Mouse (Mus musculus): Measurements from ENCODE around the gene Ampd2. TPM values are rescaled to one million over a fixed set of nuclear protein-coding genes. Genes with fewer than 3 reads are reported as not detected.

Ampd2 gene
- polyA plus RNA-seq, 2 experiments = 34.3 to 49.6 TPM

GRCm38 (mm10) chr3:108033156-108033555, 53.3 kb downstream of the Ampd2 start:
- Histone ChIP-seq H3K36me3 (replicated peaks; ENCODE audit: control insufficient read depth, insufficient read depth, low read depth) (no peaks in the 10 kb centered on the region), H3K9me3 (ENCODE audit: control insufficient read depth, low read length) (no peaks in the 10 kb centered on the region), H3K4me1 (replicated peaks; ENCODE audit: control insufficient read depth in 2 of 2, insufficient read depth in 2 of 2, low read length in 1 of 2) (peaks cover 0 to 3% of the 10 kb centered on the region in 2 experiments; a peak in 1 of 4 replicates), H3K9ac (replicated peaks) (no peak overlapping the region), H3K4me3 (ENCODE audit: insufficient read depth in 1 of 2, low read depth in 2 of 2, low read length in 2 of 2) (no peak overlapping the region), H3K4me2 (ENCODE audit: low read depth) (no peak overlapping the region), H3K27ac (no peak overlapping the region), H3K27me3 (ENCODE audit: control insufficient read depth, insufficient read depth, low read length) (no peaks in the 10 kb centered on the region)
- 51% methylated on average over 5 of the region's 5 CpGs for WGBS (ENCODE audit: insufficient replicate concordance)
- DNase-seq (ENCODE audit: low read depth in 3 of 3, low spot score in 3 of 3) = no peak
- ATAC-seq (ENCODE audit: insufficient read depth) = no peak
- TF ChIP-seq CTCF (IDR thresholded peaks at IDR 0.05; ENCODE audit: low read depth) = no peak
- no peak for TF ChIP-seq EP300 (IDR thresholded peaks at IDR 0.05; ENCODE audit: low read depth)

DNA sequence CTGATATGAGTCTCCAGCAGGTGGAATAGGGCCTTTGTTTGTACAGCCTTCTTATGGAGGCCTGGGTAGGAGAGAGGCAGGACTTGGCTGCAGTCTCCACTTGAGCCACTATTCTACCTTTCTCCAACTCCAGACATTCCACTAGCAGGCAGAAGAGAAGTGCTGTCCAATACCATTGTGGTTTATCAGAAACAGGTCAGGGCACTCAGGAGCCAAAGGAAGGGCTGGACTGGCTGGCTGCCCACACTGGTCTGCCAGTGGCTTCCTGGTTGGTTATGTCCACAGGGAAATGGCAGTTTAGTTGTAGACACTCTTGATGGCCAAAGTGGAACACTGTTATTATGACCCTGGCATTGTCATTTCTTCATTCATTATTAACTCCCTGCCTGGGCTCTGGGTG, 54.3 kb downstream of the Ampd2 start:
- Histone ChIP-seq H3K27me3 (ENCODE audit: control insufficient read depth, insufficient read depth, low read length) (no peaks in the 10 kb centered on the region), H3K36me3 (replicated peaks; ENCODE audit: control insufficient read depth, insufficient read depth, low read depth) (no peaks in the 10 kb centered on the region), H3K9ac (replicated peaks) (no peak overlapping the region), H3K4me3 (ENCODE audit: insufficient read depth in 1 of 2, low read depth in 2 of 2, low read length in 2 of 2) (no peak overlapping the region), H3K4me2 (ENCODE audit: low read depth) (no peak overlapping the region), H3K4me1 (replicated peaks; ENCODE audit: control insufficient read depth in 2 of 2, insufficient read depth in 2 of 2, low read length in 1 of 2) (peaks cover 0 to 7% of the 10 kb centered on the region in 2 experiments; a peak in 2 of 4 replicates), H3K9me3 (ENCODE audit: control insufficient read depth, low read length) (no peaks in the 10 kb centered on the region), H3K27ac (no peak overlapping the region)
- ATAC-seq (ENCODE audit: insufficient read depth) = no peak
- TF ChIP-seq CTCF (IDR thresholded peaks at IDR 0.05; ENCODE audit: low read depth) (no peak), EP300 (IDR thresholded peaks at IDR 0.05; ENCODE audit: low read depth) (no peak)
- no peak for DNase-seq (ENCODE audit: low read depth in 3 of 3, low spot score in 3 of 3)

- WGBS (ENCODE audit: insufficient replicate concordance) = 65% methylated on average over 4 of the region's 4 CpGs
- Histone ChIP-seq H3K4me1 (replicated peaks; ENCODE audit: control insufficient read depth in 2 of 2, insufficient read depth in 2 of 2, low read length in 1 of 2) (peaks cover 0 to 18% of the 10 kb centered on the region in 2 experiments; a peak in 2 of 4 replicates), H3K27ac (no peak overlapping the region), H3K4me3 (ENCODE audit: insufficient read depth in 1 of 2, low read depth in 2 of 2, low read length in 2 of 2) (no peak overlapping the region), H3K9me3 (ENCODE audit: control insufficient read depth, low read length) (no peaks in the 10 kb centered on the region), H3K4me2 (ENCODE audit: low read depth) (no peak overlapping the region), H3K36me3 (replicated peaks; ENCODE audit: control insufficient read depth, insufficient read depth, low read depth) (no peaks in the 10 kb centered on the region), H3K9ac (replicated peaks) (no peak overlapping the region), H3K27me3 (ENCODE audit: control insufficient read depth, insufficient read depth, low read length) (no peaks in the 10 kb centered on the region)
- TF ChIP-seq CTCF (IDR thresholded peaks at IDR 0.05; ENCODE audit: low read depth) (no peak), EP300 (IDR thresholded peaks at IDR 0.05; ENCODE audit: low read depth) (no peak)
- DNase-seq (ENCODE audit: low read depth in 3 of 3, low spot score in 3 of 3) (no peak), ATAC-seq (ENCODE audit: insufficient read depth) (no peak)
Measured at GRCm38 (mm10) chr3:108028641-108029365, 57.6 kb downstream of the Ampd2 start.

DNA sequence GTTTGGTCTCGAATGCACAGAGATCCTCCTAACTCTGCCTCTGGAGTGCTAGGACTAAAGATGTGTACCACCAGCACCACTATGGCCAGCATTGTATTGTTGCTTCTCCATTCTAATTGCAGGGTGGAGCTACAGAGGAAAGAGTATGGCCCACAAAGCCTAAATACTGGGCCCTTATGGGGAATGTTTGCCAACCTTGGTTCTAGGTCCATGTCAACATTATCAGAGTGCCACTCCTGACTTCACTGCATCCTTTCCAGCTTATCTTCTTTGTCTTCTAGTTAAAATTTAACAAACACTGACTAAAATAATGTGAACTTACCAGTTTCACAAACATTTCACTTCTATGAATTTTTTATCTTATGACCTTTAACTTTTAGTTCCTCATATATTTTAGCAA, 59.9 kb downstream of the Ampd2 start:
- Histone ChIP-seq H3K9ac (replicated peaks) (no peak overlapping the region), H3K9me3 (ENCODE audit: control insufficient read depth, low read length) (no peaks in the 10 kb centered on the region), H3K36me3 (replicated peaks; ENCODE audit: control insufficient read depth, insufficient read depth, low read depth) (no peaks in the 10 kb centered on the region), H3K4me3 (ENCODE audit: insufficient read depth in 1 of 2, low read depth in 2 of 2, low read length in 2 of 2) (no peak overlapping the region), H3K4me2 (ENCODE audit: low read depth) (no peak overlapping the region), H3K4me1 (replicated peaks; ENCODE audit: control insufficient read depth in 2 of 2, insufficient read depth in 2 of 2, low read length in 1 of 2) (peaks cover 0 to 21% of the 10 kb centered on the region in 2 experiments; a peak in 2 of 4 replicates), H3K27ac (no peak overlapping the region), H3K27me3 (ENCODE audit: control insufficient read depth, insufficient read depth, low read length) (no peaks in the 10 kb centered on the region)
- no peak for TF ChIP-seq CTCF (IDR thresholded peaks at IDR 0.05; ENCODE audit: low read depth)
- TF ChIP-seq EP300 (IDR thresholded peaks at IDR 0.05; ENCODE audit: low read depth) = no peak
- DNase-seq (ENCODE audit: low read depth in 3 of 3, low spot score in 3 of 3) = no peak
- ATAC-seq (ENCODE audit: insufficient read depth) = no peak
- 52% methylated on average over 1 of the region's 1 CpGs for WGBS (ENCODE audit: insufficient replicate concordance)

DNA sequence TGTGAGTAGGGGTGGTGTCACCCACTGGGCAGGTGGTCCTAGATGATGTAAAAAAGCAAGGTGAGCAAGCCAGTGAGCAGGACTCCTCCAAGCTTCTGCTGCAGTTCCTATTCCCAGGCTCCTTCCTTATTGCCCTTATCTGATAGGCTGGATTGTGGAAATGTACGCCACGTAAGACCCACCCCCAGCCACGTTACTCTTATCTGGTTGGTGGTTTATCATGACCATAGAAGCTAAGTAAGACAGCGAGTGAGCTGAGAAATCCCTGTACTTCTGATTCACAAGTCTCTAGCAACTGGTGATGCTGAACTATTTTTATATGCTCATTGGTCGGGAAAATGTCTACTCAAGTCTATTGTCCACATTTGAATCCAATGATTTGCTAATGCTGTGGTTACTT, 60.4 kb downstream of the Ampd2 start:
- Histone ChIP-seq H3K27me3 (ENCODE audit: control insufficient read depth, insufficient read depth, low read length) (no peaks in the 10 kb centered on the region), H3K27ac (no peak overlapping the region), H3K36me3 (replicated peaks; ENCODE audit: control insufficient read depth, insufficient read depth, low read depth) (no peaks in the 10 kb centered on the region), H3K4me1 (replicated peaks; ENCODE audit: control insufficient read depth in 2 of 2, insufficient read depth in 2 of 2, low read length in 1 of 2) (peaks cover 0 to 21% of the 10 kb centered on the region in 2 experiments; a peak in 2 of 4 replicates), H3K4me3 (ENCODE audit: insufficient read depth in 1 of 2, low read depth in 2 of 2, low read length in 2 of 2) (no peak overlapping the region), H3K4me2 (ENCODE audit: low read depth) (no peak overlapping the region), H3K9ac (replicated peaks) (no peak overlapping the region), H3K9me3 (ENCODE audit: control insufficient read depth, low read length) (no peaks in the 10 kb centered on the region)
- WGBS (ENCODE audit: insufficient replicate concordance) = 27% methylated on average over 5 of the region's 5 CpGs
- TF ChIP-seq CTCF (IDR thresholded peaks at IDR 0.05; ENCODE audit: low read depth) (no peak), EP300 (IDR thresholded peaks at IDR 0.05; ENCODE audit: low read depth) (no peak)
- DNase-seq (ENCODE audit: low read depth in 3 of 3, low spot score in 3 of 3) (no peak), ATAC-seq (ENCODE audit: insufficient read depth) (no peak)

Data from liver, embryonic 14.5 days (tissue).